Mouse (Mus musculus) hindbrain, embryonic 12.5 days (tissue): ENCODE data around the gene Tns1. TPM values are rescaled to one million over a fixed set of nuclear protein-coding genes. Genes with fewer than 3 reads are reported as not detected.

Experiments
- ATAC-seq: fragments of 200-750 bp; cut with Nextera tagmentation; 2 replicates; pipeline ENCODE4 v1.8.0; 2017; ENCODE audit warnings: moderate TSS enrichment; ENCODE audit not compliant: low FRiP score
- H3K27ac ChIP-seq: fragments of 300-500 bp; sonication (generic); 2 replicates; pipeline ENCODE4 v1.5.1; 2016; ENCODE audit warnings: mild to moderate bottlenecking
- H3K27me3 ChIP-seq: fragments of 300-500 bp; sonication (generic); 2 replicates; pipeline ENCODE4 v1.6.1; 2016; ENCODE audit warnings: mild to moderate bottlenecking
- H3K36me3 ChIP-seq: fragments of 300-500 bp; sonication (generic); 2 replicates; pipeline ENCODE4 v1.6.1; 2016; ENCODE audit warnings: mild to moderate bottlenecking
- H3K4me1 ChIP-seq: fragments of 300-500 bp; sonication (generic); 2 replicates; pipeline ENCODE4 v1.6.1; 2016
- H3K4me2 ChIP-seq: fragments of 300-500 bp; sonication (generic); replicated peaks from 2 replicates; pipeline ENCODE4 v1.6.1; 2016; ENCODE audit warnings: mild to moderate bottlenecking
- H3K4me3 ChIP-seq: fragments of 300-500 bp; sonication (generic); 2 replicates; pipeline ENCODE4 v1.5.1; 2016; ENCODE audit warnings: mild to moderate bottlenecking
- H3K9ac ChIP-seq: fragments of 300-500 bp; sonication (generic); 2 replicates; pipeline ENCODE4 v1.6.1; 2016; ENCODE audit warnings: mild to moderate bottlenecking, moderate library complexity
- H3K9me3 ChIP-seq: fragments of 300-500 bp; sonication (generic); replicated peaks from 2 replicates; pipeline ENCODE4 v1.6.1; 2016; ENCODE audit warnings: mild to moderate bottlenecking
- WGBS: fragments of 180-500 bp; shearing (Covaris S2); methylation state at CpG from one replicate; pipeline ENCODE4 v1.1.7; 2016; 5-methylcytosine and 5-hydroxymethylcytosine counted together
- polyA plus RNA-seq: library from polyadenylated mRNA; unstranded; fragments of >200 nt; fragmentation: Nextera tagmentation; extraction: Ambion mirVana; gene quantifications from 2 replicates; pipeline ENCODE4 v1.2.1, GENCODE M21; 2016

The Tns1 gene
- polyA plus RNA-seq, 1 experiment from 2014 or later: 28.3 TPM

GRCm38 (mm10) chr1:74149106-74149885 lies 25.0 kb upstream of the Tns1 start:
- H3K4me2 ChIP-seq: no peak overlapping the region
- 0 out of 2 replicates have a peak, but pooled peaks cover 2% of the 10 kb centered on the region for H3K4me1 ChIP-seq
- H3K36me3 ChIP-seq: no peaks in the 10 kb centered on the region
- ATAC-seq: no peak
- H3K9me3 ChIP-seq: no peaks in the 10 kb centered on the region
- WGBS: 93% methylated on average over 6 of the region's 6 CpGs
- H3K9ac ChIP-seq: no peak overlapping the region
- H3K4me3 ChIP-seq: no peak overlapping the region
- H3K27me3 ChIP-seq: no peaks in the 10 kb centered on the region
- no peak overlapping the region for H3K27ac ChIP-seq

- Histone ChIP-seq H3K9me3 (no peaks in the 10 kb centered on the region), H3K4me1 (no peaks in the 10 kb centered on the region), H3K4me3 (no peak overlapping the region), H3K27me3 (no peaks in the 10 kb centered on the region), H3K4me2 (no peak overlapping the region), H3K9ac (no peak overlapping the region), H3K36me3 (no peaks in the 10 kb centered on the region), H3K27ac (no peak overlapping the region)
- 75% methylated on average over 8 of the region's 8 CpGs for WGBS
- no peak for ATAC-seq
Observed at GRCm38 (mm10) chr1:74141781-74142180, 17.5 kb upstream of the Tns1 start.

- Histone ChIP-seq H3K36me3 (no peaks in the 10 kb centered on the region), H3K27me3 (no peaks in the 10 kb centered on the region), H3K4me3 (no peak overlapping the region), H3K9ac (no peak overlapping the region), H3K27ac (no peak overlapping the region), H3K4me1 (no peaks in the 10 kb centered on the region), H3K9me3 (no peaks in the 10 kb centered on the region), H3K4me2 (no peak overlapping the region)
- ATAC-seq: no peak
- 58% methylated on average over 3 of the region's 3 CpGs for WGBS
Observed at GRCm38 (mm10) chr1:74139415-74139814, 15.2 kb upstream of the Tns1 start.

DNA sequence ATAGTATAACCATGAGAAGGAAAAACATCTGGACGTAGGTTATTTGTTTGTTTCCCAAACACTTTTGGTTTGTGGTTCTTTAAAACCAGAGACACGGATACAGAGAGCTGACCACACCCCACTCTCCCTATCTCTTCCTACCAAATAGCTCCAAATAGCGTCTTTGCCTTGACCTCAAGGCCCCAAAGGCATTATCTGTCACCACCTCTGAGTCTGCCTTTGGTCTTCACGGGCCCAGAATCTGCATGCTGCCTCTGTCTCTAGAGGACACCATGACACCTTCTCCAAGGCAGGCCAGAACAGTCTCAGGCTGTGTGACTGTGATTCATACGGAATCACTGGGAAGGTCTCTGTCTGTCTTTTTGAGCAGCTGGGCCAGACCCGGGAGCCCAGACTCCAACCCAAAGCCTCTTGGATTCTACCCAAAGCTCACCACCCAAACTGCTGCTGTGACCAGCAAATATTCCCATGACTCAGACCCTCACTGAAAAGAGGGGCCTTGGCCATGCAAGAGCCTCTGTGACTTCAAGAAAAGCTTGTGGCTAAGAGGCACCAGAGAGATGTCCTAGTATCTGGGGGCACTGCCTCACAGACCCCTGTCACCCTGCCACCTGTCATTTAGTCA lies 11.2 kb upstream of the Tns1 start:
- no peaks in the 10 kb centered on the region for H3K27me3 ChIP-seq
- H3K9ac ChIP-seq: no peak overlapping the region
- no peak overlapping the region for H3K4me2 ChIP-seq
- no peak overlapping the region for H3K4me3 ChIP-seq
- 82% methylated on average over 6 of the region's 6 CpGs for WGBS
- H3K36me3 ChIP-seq: no peaks in the 10 kb centered on the region
- no peaks in the 10 kb centered on the region for H3K9me3 ChIP-seq
- H3K4me1 ChIP-seq: no peaks in the 10 kb centered on the region
- H3K27ac ChIP-seq: no peak overlapping the region
- no peak for ATAC-seq

GRCm38 (mm10) chr1:74133954-74134353 lies 9.7 kb upstream of the Tns1 start:
- 76% methylated on average over 6 of the region's 6 CpGs for WGBS
- ATAC-seq: no peak
- no peaks in the 10 kb centered on the region for H3K9me3 ChIP-seq
- no peak overlapping the region for H3K4me2 ChIP-seq
- H3K9ac ChIP-seq: no peak overlapping the region
- no peak overlapping the region for H3K27ac ChIP-seq
- H3K36me3 ChIP-seq: no peaks in the 10 kb centered on the region
- no peaks in the 10 kb centered on the region for H3K27me3 ChIP-seq
- H3K4me1 ChIP-seq: no peaks in the 10 kb centered on the region
- H3K4me3 ChIP-seq: no peak overlapping the region

GRCm38 (mm10) chr1:74132011-74132410 lies 7.8 kb upstream of the Tns1 start:
- H3K4me3 ChIP-seq: no peak overlapping the region
- no peak overlapping the region for H3K4me2 ChIP-seq
- H3K27me3 ChIP-seq: no peaks in the 10 kb centered on the region
- no peak for ATAC-seq
- WGBS: 70% methylated on average over 3 of the region's 3 CpGs
- no peak overlapping the region for H3K27ac ChIP-seq
- no peak overlapping the region for H3K9ac ChIP-seq
- no peaks in the 10 kb centered on the region for H3K36me3 ChIP-seq
- no peaks in the 10 kb centered on the region for H3K4me1 ChIP-seq
- no peaks in the 10 kb centered on the region for H3K9me3 ChIP-seq

- WGBS: 89% methylated on average over 8 of the region's 8 CpGs
- ATAC-seq: no peak
- Histone ChIP-seq H3K9me3 (no peaks in the 10 kb centered on the region), H3K4me1 (no peaks in the 10 kb centered on the region), H3K4me3 (no peak overlapping the region), H3K27me3 (no peaks in the 10 kb centered on the region), H3K27ac (no peak overlapping the region), H3K9ac (no peak overlapping the region), H3K36me3 (no peaks in the 10 kb centered on the region), H3K4me2 (no peak overlapping the region)
Observed at GRCm38 (mm10) chr1:74130883-74131659, 6.8 kb upstream of the Tns1 start.

DNA sequence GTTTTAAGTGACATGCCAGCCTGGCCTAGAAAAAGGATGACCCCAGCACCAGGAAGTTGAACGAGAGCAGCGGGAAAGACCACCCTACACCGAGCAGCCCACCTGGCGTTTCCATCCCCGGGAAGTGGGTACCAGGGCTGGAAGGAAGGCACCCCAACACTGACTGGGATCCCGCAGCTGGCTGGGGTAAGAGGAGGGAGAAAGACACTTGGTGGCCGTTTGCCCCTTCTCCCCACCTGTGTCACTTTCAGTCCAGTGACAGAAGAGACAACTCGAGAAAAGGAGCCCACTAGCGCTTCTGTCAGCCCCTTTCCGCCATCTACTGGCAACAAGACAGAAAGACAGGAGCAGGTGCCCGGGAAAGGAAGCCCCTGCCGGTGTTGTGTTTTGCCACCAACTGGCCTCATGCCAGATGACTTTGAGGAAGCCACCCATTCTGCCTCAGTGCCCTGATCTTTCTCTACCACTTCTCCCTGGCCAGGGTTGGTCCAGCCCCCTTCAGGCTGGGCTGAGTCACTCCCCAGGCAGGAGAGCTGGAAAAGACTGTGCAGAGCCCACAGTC lies 823 bp upstream of the Tns1 start, which contains the start of gene Rufy4:
Gene Rufy4 (plus strand): TSS at position 551 of the 562 bp plus-strand sequence.
- ATAC-seq: peak; percentile 58
- H3K9me3 ChIP-seq: no peaks in the 10 kb centered on the region
- peaks cover 27% of the 10 kb centered on the region for H3K27me3 ChIP-seq
- H3K9ac ChIP-seq: peak within 1 kb of the TSS; percentile 75
- no peaks in the 10 kb centered on the region for H3K36me3 ChIP-seq
- peak within 1 kb of the TSS; percentile 48 for H3K4me3 ChIP-seq
- H3K27ac ChIP-seq: no peak within 1 kb of the TSS
- 1% methylated on average over 12 of the region's 12 CpGs for WGBS
- peak within 1 kb of the TSS; percentile 94 for H3K4me2 ChIP-seq
- peaks cover 24% of the 10 kb centered on the region for H3K4me1 ChIP-seq

DNA sequence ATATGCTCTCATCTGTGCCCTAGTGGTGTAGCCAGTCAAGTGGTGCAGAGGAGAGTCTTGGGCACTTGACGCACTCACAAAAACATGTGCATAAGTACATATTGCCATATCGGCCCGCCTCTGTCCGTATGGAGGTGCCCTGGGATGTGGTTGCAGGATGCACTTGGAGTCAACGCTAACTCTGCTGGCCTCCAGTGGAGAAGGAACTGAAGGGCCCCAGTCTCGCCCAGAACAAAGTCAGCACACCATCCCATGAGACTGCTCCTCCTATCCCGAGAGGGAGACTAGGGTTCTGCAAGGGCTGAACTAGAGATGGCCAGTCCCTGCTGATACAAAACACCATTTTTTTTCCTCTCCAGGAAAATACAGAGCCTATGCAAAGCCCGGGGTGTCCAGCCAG lies 1.0 kb downstream of the Tns1 start:
- WGBS: 52% methylated on average over 8 of the region's 8 CpGs
- no peak overlapping the region for H3K9ac ChIP-seq
- H3K27me3 ChIP-seq: peaks cover 27% of the 10 kb centered on the region
- H3K9me3 ChIP-seq: no peaks in the 10 kb centered on the region
- H3K4me1 ChIP-seq: peaks cover 27% of the 10 kb centered on the region
- H3K4me3 ChIP-seq: peak overlapping the region; percentile 48
- H3K27ac ChIP-seq: no peak overlapping the region
- peak overlapping the region; percentile 94 for H3K4me2 ChIP-seq
- H3K36me3 ChIP-seq: no peaks in the 10 kb centered on the region
- no peak for ATAC-seq

DNA sequence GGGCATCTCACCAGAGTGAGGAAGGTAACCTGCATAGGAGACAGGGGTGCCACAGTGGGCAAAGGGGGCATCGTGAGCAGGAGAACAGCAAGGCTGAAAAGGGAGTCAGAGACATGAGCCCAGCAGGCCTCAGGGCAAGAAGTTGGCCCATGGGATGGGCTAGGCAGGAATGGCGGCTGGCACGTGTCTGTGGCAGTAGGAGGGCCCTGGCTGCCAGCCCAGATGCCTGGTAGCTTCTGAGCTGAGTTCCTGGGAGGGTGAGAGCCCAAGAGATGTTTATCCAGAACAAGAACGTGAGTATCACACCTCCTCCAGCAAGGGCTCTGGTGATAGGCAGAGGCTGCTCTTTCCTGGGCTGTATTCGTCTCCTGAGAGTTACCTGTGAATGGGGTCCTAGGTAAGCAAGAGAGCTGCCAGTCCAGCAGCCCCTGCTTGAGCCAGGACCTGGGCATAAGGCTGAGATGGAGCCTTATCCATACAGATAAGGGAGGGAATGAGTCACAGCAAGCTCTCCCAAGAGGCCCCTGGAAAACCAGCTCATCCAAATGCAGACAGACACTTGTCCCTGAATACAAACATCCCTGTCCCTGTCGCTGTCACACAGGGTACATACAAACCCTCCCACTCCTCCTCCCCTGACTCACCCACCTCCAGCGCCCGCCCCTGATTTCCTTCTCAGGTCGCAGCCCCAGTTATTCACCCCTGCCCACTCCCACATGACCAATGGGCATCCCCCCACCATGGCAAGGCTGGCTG lies 2.2 kb downstream of the Tns1 start:
- H3K9me3 ChIP-seq: no peaks in the 10 kb centered on the region
- no peak overlapping the region; the same call in 1 of the 2 replicates for H3K9ac ChIP-seq
- H3K4me1 ChIP-seq: peaks cover 27% of the 10 kb centered on the region
- no peak overlapping the region for H3K27ac ChIP-seq
- H3K4me3 ChIP-seq: no peak overlapping the region
- no peaks in the 10 kb centered on the region for H3K36me3 ChIP-seq
- ATAC-seq: 0 out of 2 replicates have a peak, but pooled peaks have one; percentile 28
- peaks cover 27% of the 10 kb centered on the region for H3K27me3 ChIP-seq
- peak overlapping the region; percentile 94 for H3K4me2 ChIP-seq
- WGBS: 55% methylated on average over 9 of the region's 9 CpGs

GRCm38 (mm10) chr1:74121138-74121537 lies 3.1 kb downstream of the Tns1 start:
- peaks cover 27% of the 10 kb centered on the region for H3K27me3 ChIP-seq

More at GRCm38 (mm10) chr1:74121138-74121537, 3.1 kb downstream of the Tns1 start:
- Histone ChIP-seq H3K4me2 (no peak overlapping the region), H3K9me3 (no peaks in the 10 kb centered on the region), H3K4me1 (peaks cover 27% of the 10 kb centered on the region), H3K9ac (no peak overlapping the region), H3K4me3 (no peak overlapping the region), H3K27ac (no peak overlapping the region), H3K36me3 (no peaks in the 10 kb centered on the region)
- ATAC-seq: no peak
- WGBS: 95% methylated on average over 7 of the region's 7 CpGs
